Mouse (Mus musculus): ENCODE measurements at regions not wholly inside any gene's neighbourhood (a gene's known extent, or its start where the extent isn't known, plus 50 kb on each side); places are given as distances from the start of the nearest gene placed in this dataset.

DNA sequence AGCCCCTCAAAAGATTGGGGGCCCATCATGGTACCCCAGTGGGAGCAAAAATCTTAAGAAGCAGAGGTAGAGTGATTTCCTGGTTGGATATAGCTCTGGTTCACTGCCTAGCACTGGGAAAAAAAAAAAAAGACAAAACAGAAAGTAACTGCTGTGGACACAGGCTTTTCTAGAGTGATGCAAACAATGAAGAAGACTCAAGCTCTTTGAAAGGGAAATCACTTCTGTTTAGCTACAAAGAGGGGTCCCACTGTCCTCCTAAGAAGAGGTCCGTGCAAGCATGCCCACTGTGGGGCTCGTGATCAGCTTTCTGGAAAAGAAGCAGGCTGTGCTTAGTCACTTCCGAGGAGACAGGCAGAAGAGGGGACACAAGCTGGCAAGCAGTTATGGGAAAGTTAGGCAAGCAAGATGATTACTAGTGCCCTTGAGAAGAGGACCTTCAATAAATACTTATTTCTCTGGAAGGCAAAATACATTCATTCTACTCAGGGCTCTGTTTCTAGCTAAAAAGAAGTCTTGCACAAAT lies 166.9 kb upstream of the Esrrg start:
- Histone ChIP-seq H3K79me2 (replicated peaks; ENCODE audit: control insufficient read depth, extremely low read depth, insufficient read depth, poor library complexity, severe bottlenecking) (no peaks in the 10 kb centered on the region), H3K4me2 (ENCODE audit: insufficient read depth, low read depth, poor library complexity, severe bottlenecking) (no peak overlapping the region), H3K36me3 (replicated peaks in 1 of 2; ENCODE audit: control insufficient read depth in 1 of 2, insufficient read depth in 1 of 2, low read length in 1 of 2) (no peaks in the 10 kb centered on the region), H3K9ac (ENCODE audit: insufficient read depth, low read depth) (no peak overlapping the region), H3K27ac (ENCODE audit: insufficient read depth, low read depth) (no peak overlapping the region), H3K4me1 (ENCODE audit: control insufficient read depth in 1 of 2, insufficient read depth in 2 of 2) (no peaks in the 10 kb centered on the region), H3K9me3 (replicated peaks; ENCODE audit: low read length) (no peaks in the 10 kb centered on the region), H3K27me3 (replicated peaks) (no peaks in the 10 kb centered on the region), H3K4me3 (replicated peaks in 1 of 3; ENCODE audit: low read depth in 2 of 3, low read length in 2 of 3, poor library complexity in 1 of 3) (no peak overlapping the region)
- dilution Hi-C loops (cut with MboI; ENCODE audit: extremely low pct_ligation_motif_present, extremely low pct_unique_long_range_greater_than_20kb, low sequenced_read_pairs) (no loop called here), in situ Hi-C loops (cut with MboI; ENCODE audit: low pct_ligation_motif_present, low pct_unique_long_range_greater_than_20kb, low sequenced_read_pairs) (no loop called here)
- TF ChIP-seq UBTF (IDR thresholded peaks at IDR 0.05; ENCODE audit: low read depth, low read length) = no peak
- TF ChIP-seq ZNF384 (IDR thresholded peaks at IDR 0.05; ENCODE audit: low read depth, low read length) = no peak
- no peak for DNase-seq (ENCODE audit: extremely low read depth)

DNA sequence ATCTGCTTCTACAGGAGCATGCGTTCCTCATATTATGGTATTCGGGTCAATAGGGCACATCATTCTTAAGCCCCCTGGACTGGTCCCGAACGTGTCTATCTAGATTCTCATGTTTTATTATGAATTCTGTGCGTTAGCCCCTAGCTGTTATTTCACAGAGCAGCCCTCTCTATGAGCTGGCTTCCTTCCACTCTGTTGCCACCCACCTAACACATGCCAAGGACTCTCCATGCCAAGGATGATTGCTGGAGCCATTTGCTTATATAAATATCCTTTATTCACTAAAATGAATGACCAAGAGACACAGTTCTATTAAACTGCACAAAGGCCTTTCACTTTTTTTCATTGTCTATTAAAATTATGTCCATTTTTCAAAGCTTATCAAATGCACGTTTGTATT lies 162.1 kb upstream of the Esrrg start:
- no peak overlapping the region for H3K4me2 ChIP-seq (ENCODE audit: insufficient read depth, low read depth, poor library complexity, severe bottlenecking)
- H3K9me3 ChIP-seq (replicated peaks; ENCODE audit: low read length) = no peaks in the 10 kb centered on the region
- no peak overlapping the region for H3K9ac ChIP-seq (ENCODE audit: insufficient read depth, low read depth)
- dilution Hi-C loops (cut with MboI; ENCODE audit: extremely low pct_ligation_motif_present, extremely low pct_unique_long_range_greater_than_20kb, low sequenced_read_pairs) (no loop called here), in situ Hi-C loops (cut with MboI; ENCODE audit: low pct_ligation_motif_present, low pct_unique_long_range_greater_than_20kb, low sequenced_read_pairs) (no loop called here)
- H3K4me1 ChIP-seq (ENCODE audit: control insufficient read depth in 1 of 2, insufficient read depth in 2 of 2) = peaks cover 0 to 7% of the 10 kb centered on the region in 2 experiments; a peak in 2 of 4 replicates
- H3K4me3 ChIP-seq (replicated peaks in 1 of 3; ENCODE audit: low read depth in 2 of 3, low read length in 2 of 3, poor library complexity in 1 of 3) = no peak overlapping the region
- H3K27me3 ChIP-seq (replicated peaks) = no peaks in the 10 kb centered on the region
- H3K27ac ChIP-seq (ENCODE audit: insufficient read depth, low read depth) = no peak overlapping the region
- no peak for TF ChIP-seq SIN3A (IDR thresholded peaks at IDR 0.05; ENCODE audit: low read length)
- no peak for TF ChIP-seq KAT2A (IDR thresholded peaks at IDR 0.05; ENCODE audit: insufficient replicate concordance, low read length)
- no peak for TF ChIP-seq RAD21 (IDR thresholded peaks at IDR 0.05; ENCODE audit: low read depth, low read length)
- no peak for TF ChIP-seq MAX (IDR thresholded peaks at IDR 0.05; ENCODE audit: low read length)
- TF ChIP-seq MXI1 (IDR thresholded peaks at IDR 0.05; ENCODE audit: low read depth, low read length) = no peak
- TF ChIP-seq JUN (IDR thresholded peaks at IDR 0.05; ENCODE audit: insufficient read depth, low read depth, low read length) = no peak
- TF ChIP-seq ZNF384 (IDR thresholded peaks at IDR 0.05; ENCODE audit: low read depth, low read length) = no peak
- TF ChIP-seq MAZ (IDR thresholded peaks at IDR 0.05; ENCODE audit: low read depth, low read length) = no peak
- TF ChIP-seq POLR2A (IDR thresholded peaks at IDR 0.05; ENCODE audit: low read depth, low read length) = no peak
- TF ChIP-seq TBP (conservative IDR thresholded peaks at IDR 0.05; ENCODE audit: low read depth, low read length) = no peak
- no peak for TF ChIP-seq USF1 (IDR thresholded peaks at IDR 0.05; ENCODE audit: low read depth, low read length)
- TF ChIP-seq JUND (conservative IDR thresholded peaks at IDR 0.05; ENCODE audit: low read depth, low read length) = no peak
- no peak for TF ChIP-seq NELFE (IDR thresholded peaks at IDR 0.05; ENCODE audit: low read depth, low read length)
- no peak for TF ChIP-seq USF2 (conservative IDR thresholded peaks at IDR 0.05; ENCODE audit: low read depth, low read length)
- TF ChIP-seq E2F4 (IDR thresholded peaks at IDR 0.05; ENCODE audit: insufficient replicate concordance, low read depth, low read length) = no peak
- no peak for TF ChIP-seq MEF2A (IDR thresholded peaks at IDR 0.05; ENCODE audit: borderline replicate concordance, low read depth, low read length)
- TF ChIP-seq MAFK (IDR thresholded peaks at IDR 0.05; ENCODE audit: insufficient replicate concordance, low read length) = no peak
- no peak for TF ChIP-seq RCOR1 (conservative IDR thresholded peaks at IDR 0.05; ENCODE audit: low read depth, low read length)
- H3K79me2 ChIP-seq (replicated peaks; ENCODE audit: control insufficient read depth, extremely low read depth, insufficient read depth, poor library complexity, severe bottlenecking) = no peaks in the 10 kb centered on the region
- no peak for DNase-seq (ENCODE audit: extremely low read depth)
- no peaks in the 10 kb centered on the region for H3K36me3 ChIP-seq (replicated peaks in 1 of 2; ENCODE audit: control insufficient read depth in 1 of 2, insufficient read depth in 1 of 2, low read length in 1 of 2)

Data from CH12.LX (cell line).